Mouse (Mus musculus) telencephalon, adult 2 months (tissue): Measurements from ENCODE around the gene Vmn1r195.
"Not testable (repeated sequence)": the region's sequence is repeated elsewhere in the genome, so short reads cannot be mapped to it uniquely, and the experiment has no call there.

Experiments used
- DNase-seq: peaks from one replicate; pipeline ENCODE4 v3.0.0-alpha.2; 2011; ENCODE audit warnings: low read depth, low spot score

Gene Vmn1r195

GRCm38 (mm10) chr13:22270222-22270621 lies at the start of gene Vmn1r195:
Gene Vmn1r195, plus strand, starts transcription at chr13:22270522.
- DNase-seq = not testable (repeated sequence)

GRCm38 (mm10) chr13:22223060-22223459 lies 47.3 kb upstream of the Vmn1r195 start, which contains the start of gene Vmn1r193:
Gene Vmn1r193, minus strand, starts transcription at chr13:22223160.
- not testable (repeated sequence) for DNase-seq

- DNase-seq = no peak
Observed at GRCm38 (mm10) chr13:22243915-22244314, 26.4 kb upstream of the Vmn1r195 start, which contains the start of gene Vmn1r194. Gene Vmn1r194, plus strand, starts transcription at chr13:22244215.

- DNase-seq = no peak
Observed at GRCm38 (mm10) chr13:22271721-22272120, 1.4 kb downstream of the Vmn1r195 start.

GRCm38 (mm10) chr13:22284578-22284977 lies 14.3 kb downstream of the Vmn1r195 start:
- no peak for DNase-seq

- DNase-seq = no peak
Observed at GRCm38 (mm10) chr13:22289620-22290019, 19.3 kb downstream of the Vmn1r195 start, which contains the start of gene Vmn1r196. Gene Vmn1r196, plus strand, starts transcription at chr13:22289920.

- DNase-seq = not testable (repeated sequence)
Observed at GRCm38 (mm10) chr13:22308075-22308474, 37.8 kb downstream of the Vmn1r195 start.

GRCm38 (mm10) chr13:22315361-22315760 lies 45.0 kb downstream of the Vmn1r195 start:
- no peak for DNase-seq

- DNase-seq = no peak
Observed at GRCm38 (mm10) chr13:22317366-22317765, 47.0 kb downstream of the Vmn1r195 start.

GRCm38 (mm10) chr13:22320091-22320490 lies 49.8 kb downstream of the Vmn1r195 start:
- DNase-seq = no peak

GRCm38 (mm10) chr13:22324289-22324688 lies 54.0 kb downstream of the Vmn1r195 start, which contains the start of gene Vmn1r197:
Gene Vmn1r197, plus strand, starts transcription at chr13:22324589.
- DNase-seq = no peak
